Comparison of ENCODE assay signal across 8 mouse cellular contexts in genomic region chr9:22049721-22050270, GRCm38 (mm10). TPM values are rescaled to one million over a fixed set of nuclear protein-coding genes. Genes with fewer than 3 reads are reported as not detected.
DNase-seq lines count a peak whose midpoint lies in the region; ATAC-seq and TF ChIP-seq lines count a peak whose summit lies in the region.

No protein-coding gene starts in this region.

- 36% methylated on average over 4 of the region's 4 CpGs for WGBS in embryonic facial prominence, embryonic 13.5 days
- 35% methylated on average over 4 of the region's 4 CpGs for whole genome bisulfite sequencing in intestine, embryonic 15.5 days
- 16% methylated on average over 4 of the region's 4 CpGs for WGBS in olfactory bulb, adult 2 months

- DNase-seq in layer of hippocampus, adult 2 months (ENCODE audit: low spot score in 2 of 2), result no peak
- DNase-seq in layer of hippocampus, adult 18-20 months (ENCODE audit: low spot score in 2 of 2), result no peak
- no peak for DNase-seq in kidney, adult 18-20 months
- no peak for DNase-seq in thymus, postnatal 10 days (ENCODE audit: low spot score in 2 of 2)

- H3K27ac ChIP-seq in layer of hippocampus, adult 2 months, result peak overlapping the region; percentile 94
- no peak overlapping the region for H3K27ac ChIP-seq in embryonic facial prominence, embryonic 13.5 days
- no peak overlapping the region for H3K27ac ChIP-seq in intestine, embryonic 15.5 days
- H3K27ac ChIP-seq in olfactory bulb, adult 2 months (ENCODE audit: insufficient read depth, low read depth, low read length), result no peak overlapping the region

- no peak for TF ChIP-seq CTCF in layer of hippocampus, adult 2 months (conservative IDR thresholded peaks at IDR 0.05)
- TF ChIP-seq CTCF in olfactory bulb, adult 2 months (IDR thresholded peaks at IDR 0.05; ENCODE audit: insufficient read depth, low read depth, low read length), result no peak

- ATAC-seq in embryonic facial prominence, embryonic 13.5 days (ENCODE audit: insufficient number of reproducible peaks, insufficient read depth, low FRiP score, low TSS enrichment, low read depth), result no peak
- ATAC-seq in intestine, embryonic 15.5 days, result peak; percentile 27
- no peak for ATAC-seq in megakaryocyte progenitor cell, adult 5-6 weeks (replicated peaks; ENCODE audit: poor library complexity)

- peaks cover 76% of the 10 kb centered on the region for H3K27me3 ChIP-seq in embryonic facial prominence, embryonic 13.5 days
- H3K27me3 ChIP-seq in intestine, embryonic 15.5 days (replicated peaks), result peaks cover 47% of the 10 kb centered on the region

- no peaks in the 10 kb centered on the region for H3K9me3 ChIP-seq in embryonic facial prominence, embryonic 13.5 days
- H3K9me3 ChIP-seq in intestine, embryonic 15.5 days, result no peaks in the 10 kb centered on the region

- peaks cover 24% of the 10 kb centered on the region for H3K4me1 ChIP-seq in embryonic facial prominence, embryonic 13.5 days
- peaks cover 34% of the 10 kb centered on the region for H3K4me1 ChIP-seq in intestine, embryonic 15.5 days (replicated peaks)
- H3K4me1 ChIP-seq in olfactory bulb, adult 2 months (ENCODE audit: control insufficient read depth, insufficient read depth, low read length), result peaks cover 30% of the 10 kb centered on the region

- H3K9ac ChIP-seq in embryonic facial prominence, embryonic 13.5 days, result no peak overlapping the region
- H3K9ac ChIP-seq in intestine, embryonic 15.5 days, result no peak overlapping the region

- H3K4me3 ChIP-seq in layer of hippocampus, adult 2 months, result peak overlapping the region; percentile 93
- peak overlapping the region; percentile 42; the same call in 1 of the 2 replicates for H3K4me3 ChIP-seq in embryonic facial prominence, embryonic 13.5 days
- 0 out of 2 replicates have a peak overlapping the region, but pooled peaks have one; percentile 2 for H3K4me3 ChIP-seq in intestine, embryonic 15.5 days (replicated peaks)
- peak overlapping the region; percentile 98 for H3K4me3 ChIP-seq in olfactory bulb, adult 2 months (ENCODE audit: insufficient read depth, low read depth, low read length)

- H3K4me2 ChIP-seq in embryonic facial prominence, embryonic 13.5 days, result peak overlapping the region; percentile 71; the same call in 1 of the 2 replicates
- peak overlapping the region; percentile 79 for H3K4me2 ChIP-seq in intestine, embryonic 15.5 days (replicated peaks)

- no peak for TF ChIP-seq POLR2A in olfactory bulb, adult 2 months (IDR thresholded peaks at IDR 0.05; ENCODE audit: insufficient read depth, low read depth, low read length)

- no peaks in the 10 kb centered on the region for H3K36me3 ChIP-seq in embryonic facial prominence, embryonic 13.5 days
- H3K36me3 ChIP-seq in intestine, embryonic 15.5 days, result no peaks in the 10 kb centered on the region

RNA-seq across cellular contexts. Expression of gene Elavl3, which starts 2.0 kb away (rescaled TPM):
- 100 to 1,000 TPM; 156 to 160 TPM for total RNA-seq in layer of hippocampus, adult 2 months (2021)
- 100 to 1,000 TPM; 168 to 172 TPM for total RNA-seq in layer of hippocampus, adult 18-20 months (2021)
- 2.5 and 3.0 TPM in 2 replicates for polyA plus RNA-seq in embryonic facial prominence, embryonic 13.5 days (2015; fragmentation: Nextera tagmentation; extraction: Ambion mirVana)
- 2.8 and 2.9 TPM in 2 replicates for polyA plus RNA-seq in intestine, embryonic 15.5 days (2015; fragmentation: Nextera tagmentation; extraction: Ambion mirVana)
- polyA plus RNA-seq in olfactory bulb, adult 2 months (2012; ENCODE audit: insufficient read depth, insufficient read length, low replicate concordance, missing spikeins), result not detected in 2 replicates
- not detected in 2 replicates for total RNA-seq in megakaryocyte progenitor cell, adult 5-6 weeks (2015)
- total RNA-seq in megakaryocyte progenitor cell, adult 5-6 weeks (2017), result not detected in 2 replicates

RNA-seq across cellular contexts. Expression of gene Gm49318, which starts 21.3 kb away (rescaled TPM):
- total RNA-seq in layer of hippocampus, adult 2 months (2021), result 1 to 10 TPM; 2.2 to 6.3 TPM
- 1 to 10 TPM; 2.0 to 4.4 TPM for total RNA-seq in layer of hippocampus, adult 18-20 months (2021)
- polyA plus RNA-seq in embryonic facial prominence, embryonic 13.5 days (2015; fragmentation: Nextera tagmentation; extraction: Ambion mirVana), result not detected in 2 replicates
- polyA plus RNA-seq in intestine, embryonic 15.5 days (2015; fragmentation: Nextera tagmentation; extraction: Ambion mirVana), result not detected in 2 replicates
- not detected in 2 replicates for polyA plus RNA-seq in olfactory bulb, adult 2 months (2012; ENCODE audit: insufficient read depth, insufficient read length, low replicate concordance, missing spikeins)
- total RNA-seq in megakaryocyte progenitor cell, adult 5-6 weeks (2015), result not detected in 2 replicates
- total RNA-seq in megakaryocyte progenitor cell, adult 5-6 weeks (2017), result not detected in 2 replicates

RNA-seq across cellular contexts. Expression of gene Zfp653, which starts 21.4 kb away (rescaled TPM):
- total RNA-seq in layer of hippocampus, adult 2 months (2021), result 10 to 100 TPM; 22.3 to 25.2 TPM
- total RNA-seq in layer of hippocampus, adult 18-20 months (2021), result 10 to 100 TPM; 20.8 to 21.7 TPM
- 13.0 and 13.6 TPM in 2 replicates for polyA plus RNA-seq in embryonic facial prominence, embryonic 13.5 days (2015; fragmentation: Nextera tagmentation; extraction: Ambion mirVana)
- polyA plus RNA-seq in intestine, embryonic 15.5 days (2015; fragmentation: Nextera tagmentation; extraction: Ambion mirVana), result 9.7 and 10.6 TPM in 2 replicates
- polyA plus RNA-seq in olfactory bulb, adult 2 months (2012; ENCODE audit: insufficient read depth, insufficient read length, low replicate concordance, missing spikeins), result not detected in 2 replicates
- 4.9 and 7.1 TPM in 2 replicates for total RNA-seq in megakaryocyte progenitor cell, adult 5-6 weeks (2015)
- total RNA-seq in megakaryocyte progenitor cell, adult 5-6 weeks (2017), result 8.0 and 11.9 TPM in 2 replicates

RNA-seq across cellular contexts. Expression of gene Ecsit, which starts 35.4 kb away (rescaled TPM):
- 10 to 100 TPM; 44.7 to 47.2 TPM for total RNA-seq in layer of hippocampus, adult 2 months (2021)
- 10 to 100 TPM; 49.8 to 51.3 TPM for total RNA-seq in layer of hippocampus, adult 18-20 months (2021)
- polyA plus RNA-seq in embryonic facial prominence, embryonic 13.5 days (2015; fragmentation: Nextera tagmentation; extraction: Ambion mirVana), result 35.5 and 40.9 TPM in 2 replicates
- polyA plus RNA-seq in intestine, embryonic 15.5 days (2015; fragmentation: Nextera tagmentation; extraction: Ambion mirVana), result 44.4 and 50.0 TPM in 2 replicates
- not detected in 2 replicates for polyA plus RNA-seq in olfactory bulb, adult 2 months (2012; ENCODE audit: insufficient read depth, insufficient read length, low replicate concordance, missing spikeins)
- total RNA-seq in megakaryocyte progenitor cell, adult 5-6 weeks (2015), result 10.1 and 12.0 TPM in 2 replicates
- total RNA-seq in megakaryocyte progenitor cell, adult 5-6 weeks (2017), result 20.8 and 24.0 TPM in 2 replicates

RNA-seq across cellular contexts. Expression of gene Prkcsh, which starts 47.2 kb away (rescaled TPM):
- total RNA-seq in layer of hippocampus, adult 2 months (2021), result 100 to 1,000 TPM; 106 to 111 TPM
- total RNA-seq in layer of hippocampus, adult 18-20 months (2021), result 100 to 1,000 TPM; 106 to 115 TPM
- 120 and 125 TPM in 2 replicates for polyA plus RNA-seq in embryonic facial prominence, embryonic 13.5 days (2015; fragmentation: Nextera tagmentation; extraction: Ambion mirVana)
- 105 and 122 TPM in 2 replicates for polyA plus RNA-seq in intestine, embryonic 15.5 days (2015; fragmentation: Nextera tagmentation; extraction: Ambion mirVana)
- polyA plus RNA-seq in olfactory bulb, adult 2 months (2012; ENCODE audit: insufficient read depth, insufficient read length, low replicate concordance, missing spikeins), result not detected in 2 replicates
- 50.3 and 51.2 TPM in 2 replicates for total RNA-seq in megakaryocyte progenitor cell, adult 5-6 weeks (2015)
- 136 and 146 TPM in 2 replicates for total RNA-seq in megakaryocyte progenitor cell, adult 5-6 weeks (2017)

Comparison
In these comparisons a context has a peak if more than half of its experiments do, and no peak if none do; other contexts are left out.
1. H3K4me3 ChIP-seq: peak in every context shown above with its lines; median percentile 98 in olfactory bulb, adult 2 months; 93 in layer of hippocampus, adult 2 months; 42 in embryonic facial prominence, embryonic 13.5 days; 2 in intestine, embryonic 15.5 days.
2. RNA of gene Elavl3, which starts 2.0 kb away (total RNA-seq): 168 to 172 TPM in layer of hippocampus, adult 18-20 months and 156 to 160 TPM in layer of hippocampus, adult 2 months; not detected in megakaryocyte progenitor cell, adult 5-6 weeks; every median in the first group is over 100 times any median in the second.